ENCODE assay signal across 19 mouse cellular contexts in the genomic region with DNA sequence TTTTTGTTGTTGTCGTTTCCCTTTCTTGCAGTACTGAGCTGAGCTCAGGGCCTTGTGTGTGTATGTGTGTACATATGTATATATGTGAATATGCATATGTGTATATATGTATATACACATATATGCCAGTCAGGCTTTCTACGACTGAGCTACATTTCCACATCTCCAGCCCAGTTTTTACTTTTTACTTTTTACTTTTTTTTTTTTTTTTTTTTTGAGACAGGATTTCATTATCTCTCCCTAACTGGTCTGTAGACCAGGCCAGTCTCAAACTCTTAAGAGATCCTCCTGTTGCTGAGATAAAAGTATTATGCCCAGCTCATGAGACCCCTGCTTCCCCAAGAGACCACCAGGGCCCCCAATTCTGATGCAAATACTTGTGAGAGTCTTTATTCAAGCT. TPM values are rescaled to one million over a fixed set of nuclear protein-coding genes. Genes with fewer than 3 reads are reported as not detected.
A peak's percentile ranks its signal among the peaks of the same experiment; 100 is the strongest.
DNase-seq lines count a peak whose midpoint lies in the region; ATAC-seq and TF ChIP-seq lines count a peak whose summit lies in the region.
"Had no signal": no experiment of that assay in that cellular context is flagged by ENCODE, and none has a peak within 500 bp of the region (broad histone marks: within the 10 kb centered on the region; RNA-seq: fewer than 3 reads in every experiment).

No protein-coding gene starts in this region.

- no peak overlapping the region for H3K9ac ChIP-seq in heart, embryonic 12.5 days
- H3K9ac ChIP-seq in liver, embryonic 12.5 days, result no peak overlapping the region
- no peak overlapping the region for H3K9ac ChIP-seq in liver, embryonic 11.5 days (ENCODE audit: low read depth, low read length)
- H3K9ac ChIP-seq: forebrain, embryonic 13.5 days; forebrain, postnatal 0 days; hindbrain, embryonic 15.5 days had no signal

- H3K4me1 ChIP-seq in heart, embryonic 12.5 days (replicated peaks), result peaks cover 27% of the 10 kb centered on the region
- H3K4me1 ChIP-seq in liver, embryonic 12.5 days, result peaks cover 76% of the 10 kb centered on the region
- peaks cover 17% of the 10 kb centered on the region for H3K4me1 ChIP-seq in liver, embryonic 11.5 days (replicated peaks; ENCODE audit: control insufficient read depth, insufficient read depth, low read length)
- H3K4me1 ChIP-seq in testis, adult 2 months (ENCODE audit: control insufficient read depth, insufficient read depth, low read length), result peaks cover 12% of the 10 kb centered on the region
- H3K4me1 ChIP-seq: hindbrain, embryonic 15.5 days had no signal

- no peaks in the 10 kb centered on the region for H3K9me3 ChIP-seq in heart, embryonic 12.5 days (replicated peaks)
- no peaks in the 10 kb centered on the region for H3K9me3 ChIP-seq in liver, embryonic 12.5 days (replicated peaks)
- H3K9me3 ChIP-seq in liver, embryonic 11.5 days (ENCODE audit: control insufficient read depth, low read length), result no peaks in the 10 kb centered on the region
- H3K9me3 ChIP-seq: embryonic facial prominence, embryonic 10.5 days; forebrain, embryonic 13.5 days; hindbrain, embryonic 15.5 days had no signal

- H3K27ac ChIP-seq in heart, embryonic 12.5 days (ENCODE audit: poor library complexity, severe bottlenecking), result peak overlapping the region; percentile 36; the same call in 1 of the 2 replicates
- H3K27ac ChIP-seq in liver, embryonic 12.5 days, result peak overlapping the region; percentile 72
- no peak overlapping the region for H3K27ac ChIP-seq in liver, embryonic 11.5 days (ENCODE audit: low read depth, low read length)
- H3K27ac ChIP-seq in testis, adult 2 months (ENCODE audit: control insufficient read depth, insufficient read depth, low read depth, low read length), result no peak overlapping the region
- H3K27ac ChIP-seq: embryonic facial prominence, embryonic 10.5 days; forebrain, embryonic 13.5 days; heart, adult 2 months; hindbrain, embryonic 15.5 days had no signal

- no peaks in the 10 kb centered on the region for H3K36me3 ChIP-seq in heart, embryonic 12.5 days
- no peaks in the 10 kb centered on the region for H3K36me3 ChIP-seq in liver, embryonic 12.5 days
- H3K36me3 ChIP-seq in liver, embryonic 11.5 days (ENCODE audit: control insufficient read depth, insufficient read depth, low read length), result no peaks in the 10 kb centered on the region
- H3K36me3 ChIP-seq in testis, adult 2 months (ENCODE audit: control insufficient read depth, insufficient read depth, low read length), result no peaks in the 10 kb centered on the region
- H3K36me3 ChIP-seq: embryonic facial prominence, embryonic 10.5 days; hindbrain, embryonic 15.5 days had no signal

- no peak for TF ChIP-seq CTCF in testis, adult 2 months (IDR thresholded peaks at IDR 0.05; ENCODE audit: control insufficient read depth, insufficient read depth, insufficient replicate concordance, low read depth, low read length)

- WGBS in heart, embryonic 12.5 days, result 83% methylated on average over 2 of the region's 2 CpGs
- 65% methylated on average over 2 of the region's 2 CpGs for WGBS in liver, embryonic 12.5 days (ENCODE audit: insufficient replicate concordance)
- 72% methylated on average over 2 of the region's 2 CpGs for WGBS in liver, embryonic 11.5 days

- no peak overlapping the region for H3K4me3 ChIP-seq in heart, embryonic 12.5 days
- no peak overlapping the region for H3K4me3 ChIP-seq in liver, embryonic 12.5 days
- no peak overlapping the region for H3K4me3 ChIP-seq in liver, embryonic 11.5 days (ENCODE audit: low read depth, low read length)
- H3K4me3 ChIP-seq in testis, adult 2 months (ENCODE audit: control insufficient read depth, low read depth, low read length), result peak overlapping the region; percentile 76; the same call in 1 of the 2 replicates
- H3K4me3 ChIP-seq: forebrain, embryonic 13.5 days; heart, adult 2 months; hindbrain, embryonic 15.5 days had no signal

- no peak for DNase-seq in heart, adult 9 months (ENCODE audit: low spot score in 2 of 2)
- no peak for DNase-seq in liver, embryonic 11.5 days (ENCODE audit: low spot score)
- no peak for DNase-seq in testis, postnatal 10 days (ENCODE audit: low spot score)
- no peak for DNase-seq in cerebellum, adult 11 months
- DNase-seq: adrenal gland, adult 2 months; adrenal gland, postnatal 25 days; cerebellum, adult 2 months; cerebellum, postnatal 10 days; forebrain, postnatal 0 days; gastrocnemius, postnatal 14 days; heart, adult 2 months; heart, postnatal 36 days had no signal

- no peak for TF ChIP-seq POLR2A in testis, adult 2 months (IDR thresholded peaks at IDR 0.05; ENCODE audit: control insufficient read depth, low read depth, low read length)

- no peak for ATAC-seq in heart, embryonic 12.5 days (ENCODE audit: insufficient number of reproducible peaks, low FRiP score)
- ATAC-seq in liver, embryonic 12.5 days, result no peak
- no peak for ATAC-seq in liver, embryonic 11.5 days (replicated peaks; ENCODE audit: low FRiP score)

- no peak overlapping the region for H3K4me2 ChIP-seq in heart, embryonic 12.5 days
- H3K4me2 ChIP-seq in liver, embryonic 12.5 days, result no peak overlapping the region
- H3K4me2 ChIP-seq in liver, embryonic 11.5 days, result no peak overlapping the region
- H3K4me2 ChIP-seq: forebrain, embryonic 13.5 days had no signal

- H3K27me3 ChIP-seq in heart, embryonic 12.5 days (replicated peaks), result no peaks in the 10 kb centered on the region
- H3K27me3 ChIP-seq in liver, embryonic 12.5 days (replicated peaks), result no peaks in the 10 kb centered on the region
- H3K27me3 ChIP-seq in liver, embryonic 11.5 days (replicated peaks; ENCODE audit: control insufficient read depth, insufficient read depth, low read length), result no peaks in the 10 kb centered on the region
- H3K27me3 ChIP-seq in testis, adult 2 months (ENCODE audit: control insufficient read depth, insufficient read depth, low read length), result no peaks in the 10 kb centered on the region
- H3K27me3 ChIP-seq: forebrain, embryonic 13.5 days; hindbrain, embryonic 15.5 days had no signal

RNA-seq across cellular contexts. Expression of a gene that starts 1.0 kb away (rescaled TPM):
- 16.5 and 17.5 TPM in 2 replicates for polyA plus RNA-seq in heart, embryonic 12.5 days (2016; fragmentation: Nextera tagmentation; extraction: Ambion mirVana)
- polyA plus RNA-seq in liver, embryonic 12.5 days (2016; fragmentation: Nextera tagmentation; extraction: Ambion mirVana), result 1.8 and 3.2 TPM in 2 replicates
- 2.8 and 5.2 TPM in 2 replicates for polyA plus RNA-seq in liver, embryonic 11.5 days (2014; fragmentation: Nextera tagmentation; extraction: Ambion mirVana)
- 65.8 and 78.1 TPM in 2 replicates for polyA plus RNA-seq in testis, adult 2 months (2012; rRNA removed)
- polyA plus RNA-seq: C2C12 had no signal

RNA-seq across cellular contexts. Expression of a gene that starts 13.5 kb away (rescaled TPM):
- 8.7 and 9.4 TPM in 2 replicates for polyA plus RNA-seq in heart, embryonic 12.5 days (2016; fragmentation: Nextera tagmentation; extraction: Ambion mirVana)
- polyA plus RNA-seq in liver, embryonic 12.5 days (2016; fragmentation: Nextera tagmentation; extraction: Ambion mirVana), result 14.4 and 15.3 TPM in 2 replicates
- 11.6 and 13.0 TPM in 2 replicates for polyA plus RNA-seq in liver, embryonic 11.5 days (2014; fragmentation: Nextera tagmentation; extraction: Ambion mirVana)
- polyA plus RNA-seq in testis, adult 2 months (2012; rRNA removed), result 4.1 and 4.4 TPM in 2 replicates

RNA-seq across cellular contexts. Expression of a gene that starts 18.9 kb away (rescaled TPM):
- 66.1 and 68.4 TPM in 2 replicates for polyA plus RNA-seq in heart, embryonic 12.5 days (2016; fragmentation: Nextera tagmentation; extraction: Ambion mirVana)
- polyA plus RNA-seq in liver, embryonic 12.5 days (2016; fragmentation: Nextera tagmentation; extraction: Ambion mirVana), result 46.0 and 48.8 TPM in 2 replicates
- 90.1 and 92.1 TPM in 2 replicates for polyA plus RNA-seq in liver, embryonic 11.5 days (2014; fragmentation: Nextera tagmentation; extraction: Ambion mirVana)
- 519 and 558 TPM in 2 replicates for polyA plus RNA-seq in testis, adult 2 months (2012; rRNA removed)

RNA-seq across cellular contexts. Expression of a gene that starts 20.9 kb away (rescaled TPM):
- 3.4 and 5.2 TPM in 2 replicates for polyA plus RNA-seq in heart, embryonic 12.5 days (2016; fragmentation: Nextera tagmentation; extraction: Ambion mirVana)
- 1.8 and 2.8 TPM in 2 replicates for polyA plus RNA-seq in liver, embryonic 12.5 days (2016; fragmentation: Nextera tagmentation; extraction: Ambion mirVana)
- 2.7 and 2.8 TPM in 2 replicates for polyA plus RNA-seq in liver, embryonic 11.5 days (2014; fragmentation: Nextera tagmentation; extraction: Ambion mirVana)
- polyA plus RNA-seq in testis, adult 2 months (2012; rRNA removed), result 1.9 and 2.1 TPM in 2 replicates

RNA-seq across cellular contexts. Expression of a gene that starts 25.3 kb away (rescaled TPM):
- 16.4 and 16.8 TPM in 2 replicates for polyA plus RNA-seq in heart, embryonic 12.5 days (2016; fragmentation: Nextera tagmentation; extraction: Ambion mirVana)
- polyA plus RNA-seq in liver, embryonic 12.5 days (2016; fragmentation: Nextera tagmentation; extraction: Ambion mirVana), result 14.2 and 15.7 TPM in 2 replicates
- 21.2 and 23.1 TPM in 2 replicates for polyA plus RNA-seq in liver, embryonic 11.5 days (2014; fragmentation: Nextera tagmentation; extraction: Ambion mirVana)
- polyA plus RNA-seq in testis, adult 2 months (2012; rRNA removed), result 7.8 and 8.9 TPM in 2 replicates

Comparison
In these comparisons a context has a peak if more than half of its experiments do, and no peak if none do; other contexts are left out.
1. H3K27ac ChIP-seq: peak in heart, embryonic 12.5 days (single experiment) and liver, embryonic 12.5 days (single experiment); none in liver, embryonic 11.5 days (single experiment) and testis, adult 2 months (single experiment).